Mouse (Mus musculus) CH12.LX (cell line): ENCODE measurements around the gene Nt5c2. TPM values are rescaled to one million over a fixed set of nuclear protein-coding genes. Genes with fewer than 3 reads are reported as not detected.
"Not testable (repeated sequence)": the region's sequence is repeated elsewhere in the genome, so short reads cannot be mapped to it uniquely, and the experiment has no call there.

ENCODE experiments used
- DNase-seq: peaks from one replicate; pipeline ENCODE4 v3.0.0-alpha.2; 2013; ENCODE audit errors: extremely low read depth
- H3K27ac ChIP-seq: 2 replicates; pipeline ENCODE4 v1.5.1; 2012; ENCODE audit warnings: low read depth, mild to moderate bottlenecking, control low read depth, moderate library complexity; ENCODE audit not compliant: insufficient read depth
- H3K27me3 ChIP-seq: replicated peaks from 2 replicates; pipeline ENCODE3; 2012; ENCODE audit warnings: inconsistent platforms
- H3K36me3 ChIP-seq, 2 experiments: replicated peaks in 1 of 2; 2 replicates each; pipeline versions ENCODE3 to v1.6.1; 2012; ENCODE audit warnings: inconsistent platforms in 1 of 2, low read length in 1 of 2, mild to moderate bottlenecking in 1 of 2, mixed read lengths in 1 of 2, moderate library complexity in 1 of 2; ENCODE audit not compliant: control insufficient read depth in 1 of 2, insufficient read depth in 1 of 2
- H3K4me1 ChIP-seq, 2 experiments: 2 replicates each; pipeline ENCODE4 v1.6.1; 2012; ENCODE audit warnings: inconsistent platforms in 1 of 2, moderate library complexity in 1 of 2; ENCODE audit not compliant: insufficient read depth in 2 of 2, control insufficient read depth in 1 of 2
- H3K4me2 ChIP-seq: 2 replicates; pipeline ENCODE4 v1.6.1; 2012; ENCODE audit warnings: low read depth, mild to moderate bottlenecking, control low read depth; ENCODE audit not compliant: poor library complexity, insufficient read depth, severe bottlenecking
- H3K4me3 ChIP-seq, 3 experiments: fragments of 150-350 bp in 1 of 3; sonication (generic) in 1 of 3; replicated peaks in 1 of 3; 2 replicates each; pipeline versions ENCODE3 to v1.5.1; 2011 to 2012; ENCODE audit warnings: low read depth in 2 of 3, low read length in 2 of 3, mild to moderate bottlenecking in 2 of 3, moderate library complexity in 2 of 3, control low read depth in 1 of 3, improper control_type of control experiment in 1 of 3, inconsistent platforms in 1 of 3, mixed read lengths in 1 of 3; ENCODE audit not compliant: poor library complexity in 1 of 3
- H3K79me2 ChIP-seq: replicated peaks from 2 replicates; pipeline ENCODE4 v1.6.1; 2012; ENCODE audit warnings: mild to moderate bottlenecking, moderate library complexity; ENCODE audit not compliant: control insufficient read depth, poor library complexity, insufficient read depth, severe bottlenecking; ENCODE audit errors: extremely low read depth
- H3K9ac ChIP-seq: 2 replicates; pipeline ENCODE4 v1.6.1; 2012; ENCODE audit warnings: low read depth, mild to moderate bottlenecking, control low read depth, moderate library complexity; ENCODE audit not compliant: insufficient read depth
- H3K9me3 ChIP-seq: replicated peaks from 2 replicates; pipeline ENCODE3; 2012; ENCODE audit warnings: low read length, inconsistent platforms, mixed read lengths
- BHLHE40 ChIP-seq: IDR thresholded peaks from 2 replicates; pipeline ENCODE4 v1.6.1; 2011; ENCODE audit warnings: mild to moderate bottlenecking, low read depth, low read length, improper control_type of control experiment
- CTCF ChIP-seq, 2 experiments: IDR thresholded peaks in 1 of 2; conservative IDR thresholded peaks in 1 of 2; 2 replicates each; pipeline ENCODE4 v1.5.1; 2011 to 2012; ENCODE audit warnings: low read depth in 2 of 2, low read length in 2 of 2, improper control_type of control experiment in 1 of 2, inconsistent platforms in 1 of 2, mild to moderate bottlenecking in 1 of 2, moderate library complexity in 1 of 2
- ELF1 ChIP-seq: IDR thresholded peaks from 2 replicates; pipeline ENCODE4 v1.6.1; 2014; ENCODE audit warnings: low read depth, mild to moderate bottlenecking, inconsistent platforms, low read length, improper control_type of control experiment
- ETS1 ChIP-seq: conservative IDR thresholded peaks from 2 replicates; pipeline ENCODE4 v1.6.1; 2012; ENCODE audit warnings: low read depth, mild to moderate bottlenecking, inconsistent platforms, low read length, improper control_type of control experiment, moderate library complexity
- IRF4 ChIP-seq: IDR thresholded peaks from 2 replicates; pipeline ENCODE4 v1.6.1; 2014; ENCODE audit warnings: low read depth, mild to moderate bottlenecking, inconsistent platforms, low read length, improper control_type of control experiment
- JUND ChIP-seq: conservative IDR thresholded peaks from 2 replicates; pipeline ENCODE4 v1.6.1; 2011; ENCODE audit warnings: low read depth, low read length, improper control_type of control experiment
- MAFK ChIP-seq: IDR thresholded peaks from 2 replicates; pipeline ENCODE4 v1.6.1; 2011; ENCODE audit warnings: low read length, improper control_type of control experiment; ENCODE audit not compliant: insufficient replicate concordance
- MAX ChIP-seq: IDR thresholded peaks from 2 replicates; pipeline ENCODE4 v1.6.1; 2011; ENCODE audit warnings: low read length, improper control_type of control experiment
- MXI1 ChIP-seq: IDR thresholded peaks from 2 replicates; pipeline ENCODE4 v1.6.1; 2011; ENCODE audit warnings: mild to moderate bottlenecking, low read depth, low read length, improper control_type of control experiment
- MYC ChIP-seq: IDR thresholded peaks from 2 replicates; pipeline ENCODE4 v1.6.1; 2011; ENCODE audit warnings: low read depth, mild to moderate bottlenecking, improper control_type of control experiment, low read length
- POLR2AphosphoS2 ChIP-seq: IDR thresholded peaks from 2 replicates; pipeline ENCODE4 v1.6.1; 2011; ENCODE audit warnings: low read depth, low read length, improper control_type of control experiment
- RAD21 ChIP-seq: IDR thresholded peaks from 2 replicates; pipeline ENCODE4 v1.6.1; 2011; ENCODE audit warnings: low read depth, mild to moderate bottlenecking, low read length, improper control_type of control experiment, moderate library complexity
- SMC3 ChIP-seq: IDR thresholded peaks from 2 replicates; pipeline ENCODE4 v1.6.1; 2011; ENCODE audit warnings: low read depth, low read length, improper control_type of control experiment
- TBP ChIP-seq: conservative IDR thresholded peaks from 2 replicates; pipeline ENCODE4 v1.6.1; 2011; ENCODE audit warnings: low read depth, low read length, improper control_type of control experiment
- USF1 ChIP-seq: IDR thresholded peaks from 2 replicates; pipeline ENCODE4 v1.6.1; 2014; ENCODE audit warnings: low read depth, mild to moderate bottlenecking, inconsistent platforms, low read length, improper control_type of control experiment
- USF2 ChIP-seq: conservative IDR thresholded peaks from 2 replicates; pipeline ENCODE4 v1.6.1; 2011; ENCODE audit warnings: low read depth, low read length, improper control_type of control experiment
- ZNF384 ChIP-seq: IDR thresholded peaks from 2 replicates; pipeline ENCODE4 v1.6.1; 2012; ENCODE audit warnings: low read depth, low read length, improper control_type of control experiment, inconsistent platforms
- dilution Hi-C: fragments of 300-500 bp; cut with MboI; formaldehyde crosslinking; loops from 2 replicates; pipeline ENCODE4 v1.14.3; 2020; ENCODE audit warnings: low sequenced_read_pairs; ENCODE audit not compliant: extremely low pct_unique_long_range_greater_than_20kb, extremely low pct_ligation_motif_present
- in situ Hi-C: fragments of 300-500 bp; cut with MboI; formaldehyde crosslinking; loops from 3 replicates; pipeline ENCODE4 v1.14.3; 2019; ENCODE audit warnings: low sequenced_read_pairs, low pct_ligation_motif_present, low pct_unique_long_range_greater_than_20kb, mixed read lengths
- polyA plus RNA-seq: library from polyadenylated mRNA; unstranded; fragments of >175 nt; gene quantifications from 2 replicates; pipeline ENCODE4 v1.2.1, GENCODE M21; 2012; ENCODE audit warnings: low read depth; ENCODE audit not compliant: insufficient read length
- total RNA-seq, 2 experiments: library from RNA; depleted of rRNA; stranded (reverse); fragments of 300-350 nt in 1 of 2; fragments of >200 nt in 1 of 2; gene quantifications; 2 replicates each; pipeline ENCODE4 v1.2.3; 2012 to 2014

Nt5c2 gene
- total and polyA plus RNA-seq, 3 experiments, result 15.1 to 62.9 (median 21.1) TPM

GRCm38 (mm10) chr19:46978920-46979780 is 35.8 kb downstream of the Nt5c2 start:
- peaks cover 8 to 15% of the 10 kb centered on the region in 2 experiments for H3K4me1 ChIP-seq
- H3K36me3 ChIP-seq, result no peaks in the 10 kb centered on the region
- peak; percentile 44 for TF ChIP-seq RAD21
- TF ChIP-seq POLR2AphosphoS2, result no peak
- peak; percentile 24; the same call in 1 of the 2 replicates for TF ChIP-seq SMC3
- TF ChIP-seq CTCF (conservative IDR thresholded peaks at IDR 0.05 in 1 of 2, IDR thresholded peaks at IDR 0.05 in 1 of 2; ENCODE audit: low read depth in 2 of 2, low read length in 2 of 2), result peak in 1 of 2 experiments; percentile 46; a peak in 2 of 4 replicates
- dilution Hi-C loops (no loop called here), in situ Hi-C loops (loop anchor here (5.0 kb wide), 1 partner anchor 97 kb away; no protein-coding TSS in a partner anchor)
- no peaks in the 10 kb centered on the region for H3K27me3 ChIP-seq
- no peak overlapping the region for H3K27ac ChIP-seq
- no peak overlapping the region for H3K9ac ChIP-seq
- DNase-seq, result no peak
- H3K79me2 ChIP-seq, result no peaks in the 10 kb centered on the region
- H3K4me2 ChIP-seq, result no peak overlapping the region
- no peaks in the 10 kb centered on the region for H3K9me3 ChIP-seq
- no peak overlapping the region for H3K4me3 ChIP-seq

DNA sequence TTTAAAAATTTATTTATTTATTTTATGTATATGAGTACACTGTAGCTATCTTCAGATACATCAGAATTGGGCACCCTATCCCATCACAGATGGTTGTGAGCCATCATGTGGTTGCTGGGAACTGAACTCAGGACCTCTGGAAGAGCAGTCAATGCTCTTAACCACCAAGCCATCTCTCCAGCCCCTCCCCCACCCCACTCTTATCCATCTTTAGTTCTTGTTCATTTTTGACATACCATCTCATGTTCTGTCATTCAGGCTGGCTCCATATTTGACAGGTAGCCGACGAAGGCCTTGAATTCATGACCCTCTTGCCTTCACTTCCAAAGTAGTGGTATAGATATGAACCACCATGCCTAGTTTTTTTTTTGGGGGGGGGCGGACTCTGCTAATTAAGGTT is 36.9 kb downstream of the Nt5c2 start:
- in situ Hi-C loops, result loop anchor here (5.0 kb wide), 1 partner anchor 96 kb away; no protein-coding TSS in a partner anchor
- DNase-seq, H3K27ac ChIP-seq, H3K27me3 ChIP-seq, dilution Hi-C loops, H3K4me1 ChIP-seq, H3K36me3 ChIP-seq, H3K4me2 ChIP-seq, H3K9me3 ChIP-seq, H3K9ac ChIP-seq, H3K79me2 ChIP-seq, H3K4me3 ChIP-seq: not testable (repeated sequence)
- TF ChIP-seq TBP, result 0 out of 2 replicates have a peak, but pooled peaks have one; percentile 45
- TF ChIP-seq, all 38 proteins: peak for 1; not testable (repeated sequence) for 37

DNA sequence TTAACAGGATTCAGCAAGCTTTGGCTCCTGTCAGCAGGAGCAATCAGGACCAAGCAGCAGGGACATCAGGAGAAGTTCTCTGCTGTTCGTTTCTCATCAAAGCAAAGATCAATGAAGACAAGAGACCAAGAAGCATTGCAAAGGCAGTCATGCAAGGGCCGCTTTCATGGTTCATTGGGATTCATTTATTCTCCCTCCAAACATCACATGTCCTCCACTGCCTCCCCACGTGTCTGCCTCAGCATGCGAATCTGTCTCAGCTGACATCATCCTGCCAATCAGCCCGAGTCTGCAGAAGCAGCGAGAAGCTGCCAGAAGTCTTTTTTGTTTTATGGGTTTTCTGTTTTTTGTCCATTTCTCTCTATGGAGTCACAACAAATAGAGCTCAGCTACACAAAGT is 37.5 kb downstream of the Nt5c2 start:
- H3K79me2 ChIP-seq, result no peaks in the 10 kb centered on the region
- H3K9me3 ChIP-seq, result no peaks in the 10 kb centered on the region
- no peaks in the 10 kb centered on the region for H3K27me3 ChIP-seq
- H3K4me2 ChIP-seq, result no peak overlapping the region; the same call in 1 of the 2 replicates
- peak; percentile 52 for DNase-seq
- no peaks in the 10 kb centered on the region for H3K36me3 ChIP-seq
- H3K9ac ChIP-seq, result no peak overlapping the region
- peaks cover 6% of the 10 kb centered on the region in 2 experiments for H3K4me1 ChIP-seq
- 0 out of 2 replicates have a peak, but pooled peaks have one; percentile 73 for TF ChIP-seq MYC
- TF ChIP-seq USF1, result peak; percentile 79
- TF ChIP-seq IRF4, result no peak
- no peak for TF ChIP-seq JUND
- peak; percentile 96 for TF ChIP-seq MAX
- 0 out of 2 replicates have a peak, but pooled peaks have one; percentile 27 for TF ChIP-seq ETS1
- TF ChIP-seq BHLHE40, result peak; percentile 84
- peak; percentile 57; the same call in 1 of the 2 replicates for TF ChIP-seq MXI1
- no peak for TF ChIP-seq ZNF384
- no peak for TF ChIP-seq MAFK
- TF ChIP-seq ELF1, result no peak
- TF ChIP-seq POLR2AphosphoS2, result no peak
- peak; percentile 67 for TF ChIP-seq USF2
- in situ Hi-C loops, result loop anchor here (5.0 kb wide), 1 partner anchor 95 kb away; no protein-coding TSS in a partner anchor
- no peak overlapping the region for H3K4me3 ChIP-seq
- no peak overlapping the region for H3K27ac ChIP-seq
- dilution Hi-C loops, result no loop called here
